Mouse (Mus musculus) midbrain, embryonic 10.5 days (tissue): ENCODE measurements around the gene Col4a1. TPM values are rescaled to one million over a fixed set of nuclear protein-coding genes. Genes with fewer than 3 reads are reported as not detected.
A peak's percentile ranks its signal among the peaks of the same experiment; 100 is the strongest.

Source experiments
- DNase-seq: peaks from one replicate; pipeline ENCODE4 v3.0.0-alpha.2; 2017; ENCODE audit warnings: low spot score
- H3K27ac ChIP-seq: fragments of 300-500 bp; sonication (generic); replicated peaks from 2 replicates; pipeline ENCODE4 v1.5.1; 2016; ENCODE audit warnings: mild to moderate bottlenecking
- H3K27me3 ChIP-seq: fragments of 300-500 bp; sonication (generic); 2 replicates; pipeline ENCODE4 v1.6.1; 2016; ENCODE audit warnings: low read depth, mild to moderate bottlenecking; ENCODE audit not compliant: poor library complexity, severe bottlenecking
- H3K36me3 ChIP-seq: fragments of 300-500 bp; sonication (generic); 2 replicates; pipeline ENCODE4 v1.6.1; 2016; ENCODE audit warnings: mild to moderate bottlenecking, moderate library complexity
- H3K4me1 ChIP-seq: fragments of 300-500 bp; sonication (generic); 2 replicates; pipeline ENCODE4 v1.6.1; 2016
- H3K4me3 ChIP-seq: fragments of 300-500 bp; sonication (generic); 2 replicates; pipeline ENCODE4 v1.5.1; 2016; ENCODE audit warnings: mild to moderate bottlenecking, moderate library complexity
- H3K9me3 ChIP-seq: fragments of 300-500 bp; sonication (generic); replicated peaks from 2 replicates; pipeline ENCODE4 v1.6.1; 2016; ENCODE audit warnings: mild to moderate bottlenecking
- WGBS: fragments of 180-500 bp; shearing (Covaris S2); methylation state at CpG from one replicate; pipeline ENCODE4 v1.1.7; 2016; 5-methylcytosine and 5-hydroxymethylcytosine counted together
- polyA plus RNA-seq: library from polyadenylated mRNA; unstranded; fragments of >200 nt; fragmentation: Nextera tagmentation; extraction: Ambion mirVana; gene quantifications from 2 replicates; pipeline ENCODE4 v1.2.1, GENCODE M21; 2016

The Col4a1 gene
- polyA plus RNA-seq, 1 experiment from 2014 or later: 113 TPM

- Histone ChIP-seq H3K27me3 (no peaks in the 10 kb centered on the region), H3K9me3 (no peaks in the 10 kb centered on the region), H3K27ac (no peak overlapping the region), H3K4me1 (peaks cover 51% of the 10 kb centered on the region), H3K4me3 (no peak overlapping the region), H3K36me3 (no peaks in the 10 kb centered on the region)
- WGBS: 71% methylated on average over 3 of the region's 3 CpGs
- no peak for DNase-seq
Observed at GRCm38 (mm10) chr8:11287139-11287538, 25.5 kb downstream of the Col4a1 start.

DNA sequence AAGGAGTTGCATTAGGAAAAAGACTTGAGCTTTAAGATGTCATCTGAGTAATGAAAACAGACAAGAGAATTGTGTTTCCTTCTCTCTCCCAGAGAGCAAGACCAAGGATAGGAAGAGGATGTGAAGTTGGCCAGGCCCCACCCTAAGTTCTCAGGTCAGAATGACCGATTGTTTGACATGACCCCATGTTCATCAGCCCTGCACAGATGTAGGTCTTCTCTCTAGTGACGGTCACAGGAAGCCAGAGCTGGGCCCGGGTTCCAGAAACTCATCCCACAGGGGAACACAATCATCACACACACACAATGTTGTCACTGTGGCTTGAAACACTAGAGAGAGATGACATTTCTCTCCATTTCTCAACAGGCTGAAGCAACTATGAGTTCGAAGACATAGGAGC lies 27.2 kb downstream of the Col4a1 start:
- WGBS: 83% methylated on average over 4 of the region's 4 CpGs
- DNase-seq: no peak
- Histone ChIP-seq H3K4me1 (peaks cover 57% of the 10 kb centered on the region), H3K27ac (no peak overlapping the region), H3K4me3 (no peak overlapping the region), H3K9me3 (no peaks in the 10 kb centered on the region; the same call in 1 of the 2 replicates), H3K36me3 (no peaks in the 10 kb centered on the region), H3K27me3 (no peaks in the 10 kb centered on the region)

- H3K27ac ChIP-seq: peak overlapping the region; percentile 69
- no peaks in the 10 kb centered on the region for H3K27me3 ChIP-seq
- H3K36me3 ChIP-seq: no peaks in the 10 kb centered on the region
- WGBS: 55% methylated on average over 10 of the region's 10 CpGs
- no peak overlapping the region for H3K4me3 ChIP-seq
- H3K9me3 ChIP-seq: no peaks in the 10 kb centered on the region; the same call in 1 of the 2 replicates
- H3K4me1 ChIP-seq: peaks cover 61% of the 10 kb centered on the region
- DNase-seq: no peak
Observed at GRCm38 (mm10) chr8:11283217-11283616, 29.4 kb downstream of the Col4a1 start.

- Histone ChIP-seq H3K4me1 (peaks cover 62% of the 10 kb centered on the region), H3K36me3 (no peaks in the 10 kb centered on the region)
- 85% methylated on average over 7 of the region's 7 CpGs for WGBS
Observed at GRCm38 (mm10) chr8:11282696-11283095, 29.9 kb downstream of the Col4a1 start.

DNA sequence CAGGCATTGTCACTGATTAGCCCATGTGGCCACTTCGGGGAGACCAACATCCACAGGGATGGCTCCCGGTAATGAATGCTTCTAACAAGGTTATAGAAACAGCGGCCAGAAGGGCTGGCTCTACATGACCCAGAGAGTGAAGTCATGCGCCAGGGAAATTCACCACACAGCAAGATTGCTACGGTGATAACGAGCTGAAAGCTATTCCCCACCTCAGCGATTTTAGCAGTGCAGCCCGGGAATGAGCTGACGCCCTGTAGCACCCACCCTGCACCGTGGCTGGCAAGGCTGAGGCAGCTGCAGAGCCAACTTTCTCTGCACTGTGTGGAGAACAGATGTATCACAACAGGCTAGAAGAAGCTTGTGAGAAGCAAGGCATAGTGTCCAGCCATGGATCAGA lies 30.5 kb downstream of the Col4a1 start:
- no peaks in the 10 kb centered on the region for H3K27me3 ChIP-seq
- H3K9me3 ChIP-seq: no peaks in the 10 kb centered on the region; the same call in 1 of the 2 replicates
- no peaks in the 10 kb centered on the region for H3K36me3 ChIP-seq
- H3K4me3 ChIP-seq: no peak overlapping the region
- WGBS: 85% methylated on average over 10 of the region's 10 CpGs
- H3K4me1 ChIP-seq: peaks cover 61% of the 10 kb centered on the region
- no peak overlapping the region for H3K27ac ChIP-seq
- DNase-seq: no peak

More at GRCm38 (mm10) chr8:11282696-11283095, 29.9 kb downstream of the Col4a1 start:
- H3K27ac ChIP-seq: no peak overlapping the region
- H3K9me3 ChIP-seq: no peaks in the 10 kb centered on the region; the same call in 1 of the 2 replicates
- H3K4me3 ChIP-seq: no peak overlapping the region
- H3K27me3 ChIP-seq: no peaks in the 10 kb centered on the region
- no peak for DNase-seq

DNA sequence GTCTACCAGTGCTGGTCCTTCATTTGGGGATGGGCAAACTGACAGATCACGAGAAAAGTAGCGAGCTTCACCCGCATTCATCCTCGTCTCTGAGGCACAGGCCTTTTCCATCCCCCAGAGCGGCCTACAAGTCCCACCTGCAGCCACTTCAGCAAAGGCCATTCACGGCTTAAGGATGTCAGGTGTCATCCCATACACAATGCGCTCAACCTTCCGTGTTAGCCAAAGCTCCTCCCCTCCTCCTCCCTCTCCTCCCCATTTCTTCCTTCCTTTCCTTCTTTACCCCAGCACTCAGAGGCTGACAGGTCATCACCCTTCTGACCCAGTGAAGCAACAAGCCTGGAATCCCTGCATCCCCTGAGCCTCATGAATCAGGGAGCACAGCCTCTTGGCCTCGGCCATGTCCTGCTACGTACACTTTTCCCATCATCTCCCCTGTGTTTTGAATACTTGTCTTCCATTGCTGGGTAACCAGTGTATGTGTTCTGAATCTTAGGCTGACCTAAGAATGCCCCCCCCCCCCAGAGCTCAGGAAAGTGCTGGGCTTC lies 31.8 kb downstream of the Col4a1 start:
- H3K27ac ChIP-seq: no peak overlapping the region
- WGBS: 60% methylated on average over 10 of the region's 10 CpGs
- no peaks in the 10 kb centered on the region; the same call in 1 of the 2 replicates for H3K9me3 ChIP-seq
- peaks cover 60% of the 10 kb centered on the region for H3K4me1 ChIP-seq
- no peaks in the 10 kb centered on the region for H3K27me3 ChIP-seq
- H3K36me3 ChIP-seq: no peaks in the 10 kb centered on the region
- H3K4me3 ChIP-seq: no peak overlapping the region
- DNase-seq: no peak

GRCm38 (mm10) chr8:11279296-11279826 lies 33.3 kb downstream of the Col4a1 start:
- H3K4me3 ChIP-seq: no peak overlapping the region
- H3K9me3 ChIP-seq: no peaks in the 10 kb centered on the region; the same call in 1 of the 2 replicates
- peak; percentile 26 for DNase-seq
- H3K36me3 ChIP-seq: no peaks in the 10 kb centered on the region
- H3K4me1 ChIP-seq: peaks cover 60% of the 10 kb centered on the region
- no peaks in the 10 kb centered on the region for H3K27me3 ChIP-seq
- 69% methylated on average over 20 of the region's 20 CpGs for WGBS
- peak overlapping the region; percentile 49; the same call in 1 of the 2 replicates for H3K27ac ChIP-seq

- Histone ChIP-seq H3K36me3 (no peaks in the 10 kb centered on the region), H3K4me3 (no peak overlapping the region), H3K27ac (peak overlapping the region; percentile 42; the same call in 1 of the 2 replicates), H3K4me1 (peaks cover 49% of the 10 kb centered on the region), H3K9me3 (no peaks in the 10 kb centered on the region; the same call in 1 of the 2 replicates), H3K27me3 (no peaks in the 10 kb centered on the region)
- no peak for DNase-seq
- 78% methylated on average over 4 of the region's 4 CpGs for WGBS
Observed at GRCm38 (mm10) chr8:11278101-11278611, 34.5 kb downstream of the Col4a1 start.

DNA sequence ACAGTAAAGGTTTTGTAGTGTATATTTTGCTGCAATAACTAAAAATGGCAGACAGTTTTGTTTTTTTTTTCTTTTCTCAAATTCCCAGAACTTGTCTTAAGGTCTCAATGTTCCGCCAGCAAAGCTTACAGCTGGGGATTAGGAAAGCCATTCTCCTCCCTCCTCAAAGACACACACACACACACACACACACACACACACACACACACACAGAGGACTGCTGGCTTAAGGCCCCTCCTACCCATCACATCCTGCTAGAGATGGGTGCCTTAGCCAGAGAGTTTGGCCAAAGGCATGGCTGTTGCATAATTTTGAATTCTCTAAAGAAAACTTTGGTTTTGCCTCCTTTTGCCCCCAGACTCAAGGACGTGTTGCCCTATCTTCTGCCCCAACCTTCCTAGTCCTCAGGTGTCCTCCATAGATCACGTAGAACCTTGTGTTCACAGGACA lies 35.0 kb downstream of the Col4a1 start:
- Histone ChIP-seq H3K4me1 (peaks cover 44% of the 10 kb centered on the region), H3K27ac (peak overlapping the region; percentile 42; the same call in 1 of the 2 replicates), H3K9me3 (no peaks in the 10 kb centered on the region; the same call in 1 of the 2 replicates)

DNA sequence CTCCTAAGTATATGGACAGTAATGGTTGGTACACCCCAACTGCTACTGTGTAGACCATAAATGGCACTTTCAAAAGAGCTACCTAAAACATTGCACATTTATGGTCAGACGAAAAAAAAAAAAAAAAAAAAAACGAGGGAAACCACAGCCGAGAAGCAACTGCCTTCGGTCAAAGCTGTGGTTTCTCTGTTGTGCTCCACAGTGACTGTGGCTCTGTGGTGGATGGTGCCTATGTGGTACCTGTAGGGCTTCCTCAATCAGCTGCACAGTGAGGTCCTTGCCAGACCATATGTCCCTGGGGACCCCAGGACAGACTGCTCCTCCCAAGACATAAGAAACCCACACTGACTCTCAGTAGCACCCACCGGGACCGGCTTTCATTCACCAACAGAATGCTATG lies 36.3 kb downstream of the Col4a1 start:
- 87% methylated on average over 6 of the region's 6 CpGs for WGBS
- DNase-seq: no peak

More for the DNA sequence above, 35.0 kb downstream of the Col4a1 start:
- no peak for DNase-seq
- WGBS: 77% methylated on average over 3 of the region's 3 CpGs
- Histone ChIP-seq H3K4me3 (no peak overlapping the region), H3K36me3 (no peaks in the 10 kb centered on the region), H3K27me3 (no peaks in the 10 kb centered on the region)

GRCm38 (mm10) chr8:11274415-11274814 lies 38.2 kb downstream of the Col4a1 start:
- no peaks in the 10 kb centered on the region for H3K27me3 ChIP-seq
- H3K27ac ChIP-seq: no peak overlapping the region
- no peak overlapping the region for H3K4me3 ChIP-seq
- no peaks in the 10 kb centered on the region for H3K9me3 ChIP-seq
- WGBS: 87% methylated on average over 7 of the region's 7 CpGs
- peaks cover 22% of the 10 kb centered on the region for H3K4me1 ChIP-seq
- no peak for DNase-seq
- H3K36me3 ChIP-seq: no peaks in the 10 kb centered on the region

More for the DNA sequence above, 36.3 kb downstream of the Col4a1 start:
- H3K36me3 ChIP-seq: no peaks in the 10 kb centered on the region
- H3K27ac ChIP-seq: no peak overlapping the region
- H3K4me3 ChIP-seq: no peak overlapping the region
- H3K9me3 ChIP-seq: no peaks in the 10 kb centered on the region
- H3K27me3 ChIP-seq: no peaks in the 10 kb centered on the region
- H3K4me1 ChIP-seq: peaks cover 35% of the 10 kb centered on the region

GRCm38 (mm10) chr8:11273506-11274158 lies 39.0 kb downstream of the Col4a1 start:
- no peaks in the 10 kb centered on the region for H3K27me3 ChIP-seq
- no peak overlapping the region for H3K4me3 ChIP-seq
- 90% methylated on average over 15 of the region's 15 CpGs for WGBS
- H3K27ac ChIP-seq: no peak overlapping the region
- no peaks in the 10 kb centered on the region for H3K36me3 ChIP-seq
- DNase-seq: no peak
- H3K9me3 ChIP-seq: no peaks in the 10 kb centered on the region
- H3K4me1 ChIP-seq: peaks cover 14% of the 10 kb centered on the region

DNA sequence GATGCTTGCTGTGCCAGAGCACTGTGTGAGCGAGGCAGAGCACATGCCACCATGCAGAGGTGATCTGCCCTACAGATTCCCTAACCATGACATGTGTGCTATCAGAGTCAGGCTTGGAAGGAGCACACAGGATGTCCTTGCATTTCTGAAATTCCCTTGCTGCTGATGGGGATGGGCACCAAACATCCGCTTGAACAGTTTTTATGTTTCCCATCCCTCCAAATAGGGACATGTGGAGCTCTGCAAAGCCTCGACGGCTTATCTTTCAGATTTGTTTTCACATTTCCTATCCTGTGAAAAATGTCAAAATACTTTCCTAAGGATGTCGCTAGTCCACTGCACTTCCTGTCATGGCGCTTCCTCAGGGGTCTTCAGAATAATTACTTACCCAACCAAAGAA lies 40.4 kb downstream of the Col4a1 start:
- Histone ChIP-seq H3K9me3 (no peaks in the 10 kb centered on the region), H3K36me3 (no peaks in the 10 kb centered on the region), H3K4me3 (no peak overlapping the region), H3K4me1 (0 out of 2 replicates have a peak, but pooled peaks cover under 1% of the 10 kb centered on the region), H3K27me3 (no peaks in the 10 kb centered on the region), H3K27ac (no peak overlapping the region)
- WGBS: 88% methylated on average over 6 of the region's 6 CpGs
- DNase-seq: no peak
